Mouse (Mus musculus): ENCODE measurements around the gene Atxn7l1.

Atxn7l1 gene

DNA sequence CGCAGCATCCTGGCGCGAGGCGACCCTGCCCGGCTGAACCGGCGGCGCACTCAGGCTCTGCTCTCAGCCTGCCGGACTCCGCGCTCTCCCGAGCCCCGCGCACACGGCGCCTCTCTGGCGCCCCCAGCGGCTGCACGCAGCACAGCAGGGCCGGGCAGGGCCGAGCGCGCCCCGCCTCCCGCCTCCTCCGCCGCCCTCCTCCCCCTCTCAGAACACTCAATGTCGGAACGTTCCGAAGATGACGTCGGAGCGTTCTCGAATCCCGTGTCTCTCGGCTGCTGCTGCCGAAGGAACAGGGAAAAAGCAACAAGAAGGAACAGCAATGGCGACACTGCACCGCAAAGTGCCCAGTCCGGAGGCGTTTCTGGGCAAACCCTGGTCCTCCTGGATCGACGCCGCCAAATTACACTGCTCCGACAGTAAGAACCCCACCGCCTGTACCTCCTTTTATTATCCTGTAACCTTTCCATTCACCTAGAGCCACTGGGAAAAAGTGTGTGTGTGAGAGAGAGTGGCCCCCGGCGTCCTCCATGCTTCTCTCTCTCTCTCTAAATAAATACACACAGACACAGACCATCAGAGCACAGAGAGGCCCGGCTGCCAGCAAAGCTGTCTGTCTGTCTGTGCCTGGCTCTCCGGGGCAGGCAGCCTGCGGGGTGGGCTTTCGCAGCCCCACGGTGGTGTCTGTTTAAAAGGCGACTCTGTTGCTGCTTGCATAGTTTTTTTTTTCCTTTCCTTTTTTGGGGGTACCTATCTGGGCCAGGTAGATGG is at the start of gene Atxn7l1:
Gene Atxn7l1 (plus strand): TSS at position 197 of the 771 bp plus-strand sequence.
- peak; percentile 85 for DNase-seq (ENCODE audit: low read depth)

DNA sequence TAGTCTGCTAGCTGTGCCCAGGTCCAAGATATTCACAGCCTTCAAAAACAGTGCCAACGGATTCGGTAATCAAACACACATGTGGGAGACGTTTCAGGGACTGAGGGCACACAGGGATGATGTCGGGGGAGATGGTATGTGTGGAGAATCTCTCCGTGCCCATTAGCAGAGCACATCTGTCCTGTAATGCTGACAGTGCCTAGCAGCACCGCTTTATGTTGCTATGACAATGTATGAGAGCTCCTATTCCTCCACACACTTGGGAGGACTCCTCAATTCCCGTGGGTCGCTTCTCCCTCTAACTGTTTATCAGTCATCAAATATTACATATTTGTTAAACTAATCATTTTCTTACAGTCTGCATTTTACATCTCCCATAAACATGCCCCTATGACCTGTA is 45.9 kb upstream of the Atxn7l1 start:
- DNase-seq (ENCODE audit: low read depth) = no peak

GRCm38 (mm10) chr12:33102342-33103115 is 45.0 kb upstream of the Atxn7l1 start:
- no peak for DNase-seq (ENCODE audit: low read depth)

DNA sequence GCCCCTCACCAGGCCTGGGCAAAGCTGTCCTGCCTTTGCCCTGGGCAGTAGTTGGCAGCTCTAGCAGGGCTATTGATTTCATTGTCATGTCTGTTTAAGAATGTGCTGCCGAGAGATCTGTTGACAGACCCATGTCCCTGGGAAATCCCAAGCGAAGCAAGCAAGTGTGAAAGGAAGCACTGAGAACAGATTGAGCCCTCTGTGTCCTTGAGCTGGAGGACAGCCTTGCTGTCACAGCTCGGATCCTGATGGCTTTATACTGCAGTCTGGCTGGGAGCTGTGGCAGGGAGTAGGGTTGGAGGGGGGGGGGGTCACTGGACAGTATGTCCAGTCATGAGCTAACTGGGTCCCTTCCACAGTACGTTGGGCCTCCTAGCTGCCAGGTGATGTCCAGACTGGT is 41.8 kb upstream of the Atxn7l1 start:
- DNase-seq (ENCODE audit: low read depth) = no peak

- DNase-seq (ENCODE audit: low read depth) = no peak
Observed at GRCm38 (mm10) chr12:33106438-33107167, 40.9 kb upstream of the Atxn7l1 start.

DNA sequence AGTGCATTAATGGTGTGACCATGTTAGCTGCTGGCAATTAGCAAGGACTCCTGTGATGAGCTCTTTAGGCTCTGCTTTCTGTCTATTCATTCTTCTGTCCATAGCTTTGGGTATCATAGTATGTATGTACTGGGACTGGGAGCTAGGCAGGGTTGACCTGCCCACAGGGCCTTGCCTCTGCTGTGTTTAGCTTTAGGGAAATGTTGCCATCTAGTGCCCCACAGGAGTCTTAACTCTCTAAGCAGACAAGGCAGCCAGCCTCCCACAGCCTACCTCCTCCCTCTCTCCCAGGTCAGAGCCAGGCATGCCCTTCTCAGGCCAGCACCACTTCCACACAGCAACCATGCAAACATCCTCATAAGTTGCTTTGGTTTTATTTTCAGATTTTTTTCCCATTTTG is 38.0 kb upstream of the Atxn7l1 start:
- DNase-seq (ENCODE audit: low read depth) = peak; percentile 51

DNA sequence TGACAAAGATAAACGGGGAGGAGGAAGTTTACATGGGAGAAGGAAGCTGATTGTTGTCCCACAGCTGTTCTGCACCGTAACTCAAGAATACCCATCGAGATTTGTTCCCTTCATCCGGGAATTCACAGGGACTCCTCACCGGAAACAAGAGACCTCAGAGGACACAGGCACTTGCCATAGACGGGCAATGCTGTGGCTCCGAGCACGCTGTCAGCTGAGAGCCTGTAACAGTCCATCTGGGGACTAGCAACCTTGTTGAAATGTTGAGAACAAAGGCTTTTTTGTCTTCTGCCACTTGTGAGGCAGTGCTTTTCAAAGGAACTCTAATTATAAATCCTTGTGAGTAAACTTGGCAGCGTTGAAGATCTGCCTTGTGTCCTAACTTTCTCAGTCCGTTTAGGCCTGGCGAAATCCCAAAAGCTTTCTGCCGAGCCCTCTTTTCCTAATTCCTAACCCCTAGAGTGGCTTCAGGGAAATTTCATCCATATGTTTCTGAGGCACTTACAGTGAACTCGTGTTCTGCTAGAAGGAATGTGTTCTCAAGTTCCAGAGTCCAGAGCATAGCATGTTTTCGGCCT is 36.5 kb upstream of the Atxn7l1 start:
- DNase-seq (ENCODE audit: low read depth) = peak; percentile 64

DNA sequence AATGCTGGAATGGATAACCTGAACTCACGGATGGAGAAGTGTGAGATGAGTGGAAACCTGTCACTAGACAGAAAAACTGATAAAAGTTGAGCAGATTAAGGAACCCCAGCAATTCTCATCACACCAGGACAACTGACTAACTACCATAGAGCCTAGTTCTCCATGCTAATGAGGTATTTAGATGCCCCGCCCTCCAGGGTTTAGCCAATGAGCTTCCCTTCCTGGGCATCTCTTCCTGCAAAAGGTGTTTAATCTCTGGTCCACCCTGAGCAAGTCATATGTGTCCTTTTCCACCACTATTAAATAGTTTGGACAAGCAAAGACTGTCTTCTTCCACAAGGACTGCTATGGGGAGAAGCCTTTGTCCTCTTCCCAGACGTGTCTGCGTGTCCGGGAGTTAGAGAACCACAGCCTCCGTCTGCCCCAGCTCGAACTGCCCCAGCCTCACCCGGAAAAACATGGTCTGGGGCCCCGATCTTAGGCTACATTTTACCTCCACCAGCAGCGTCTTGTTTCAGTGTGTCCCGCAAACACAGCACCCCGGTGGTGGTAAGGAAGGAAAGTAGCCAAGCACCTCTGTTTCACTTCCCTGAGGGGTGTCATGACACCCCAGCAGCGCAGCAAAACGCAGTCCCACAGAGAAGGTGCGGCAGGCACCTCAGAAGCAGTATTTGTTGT is 28.7 kb upstream of the Atxn7l1 start:
- no peak for DNase-seq (ENCODE audit: low read depth)

- DNase-seq (ENCODE audit: low read depth) = no peak
Observed at GRCm38 (mm10) chr12:33125594-33126227, 21.8 kb upstream of the Atxn7l1 start.

DNA sequence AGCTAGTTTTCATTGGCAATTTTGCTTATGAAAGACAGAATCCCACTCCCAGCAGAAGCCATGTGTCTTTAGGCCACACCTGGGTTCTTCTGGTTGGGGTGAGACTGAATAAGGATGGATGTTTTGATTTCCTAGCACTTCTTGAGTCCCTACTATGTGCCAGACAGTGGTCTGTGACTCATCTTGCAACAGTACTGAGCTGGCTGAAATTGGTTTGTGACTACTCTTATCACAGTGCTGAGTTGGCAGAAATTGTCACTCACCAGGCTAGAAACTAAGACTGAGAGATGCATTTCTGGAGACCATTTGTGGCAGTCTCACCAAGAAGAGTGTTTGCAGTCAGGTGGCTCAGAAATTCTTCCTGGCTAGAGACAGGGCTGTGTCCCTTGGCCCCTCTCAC is 21.2 kb upstream of the Atxn7l1 start:
- DNase-seq (ENCODE audit: low read depth) = no peak

GRCm38 (mm10) chr12:33128121-33128520 is 19.4 kb upstream of the Atxn7l1 start:
- DNase-seq (ENCODE audit: low read depth) = no peak

GRCm38 (mm10) chr12:33128702-33129101 is 18.8 kb upstream of the Atxn7l1 start:
- no peak for DNase-seq (ENCODE audit: low read depth)

GRCm38 (mm10) chr12:33129410-33129809 is 18.1 kb upstream of the Atxn7l1 start:
- DNase-seq (ENCODE audit: low read depth) = no peak

DNA sequence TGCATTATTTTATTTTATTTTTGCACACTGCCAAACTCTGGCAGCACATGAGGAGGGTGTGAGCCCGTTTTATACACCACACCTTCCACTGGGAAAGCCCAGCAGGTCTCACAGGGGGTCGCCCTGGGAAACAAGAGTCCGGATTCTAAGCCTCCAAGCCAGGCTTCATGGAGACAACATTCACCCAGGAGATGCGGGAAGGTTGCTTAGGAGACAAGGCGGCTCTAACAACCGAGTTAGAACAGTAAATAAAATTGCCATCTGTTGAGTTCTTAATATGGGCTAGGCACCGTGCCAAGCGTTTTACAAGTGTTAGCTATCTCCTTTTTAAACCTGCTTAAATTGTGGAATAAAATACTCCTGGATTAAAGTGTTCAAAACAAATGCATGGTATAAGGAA is 17.1 kb upstream of the Atxn7l1 start:
- no peak for DNase-seq (ENCODE audit: low read depth)

DNA sequence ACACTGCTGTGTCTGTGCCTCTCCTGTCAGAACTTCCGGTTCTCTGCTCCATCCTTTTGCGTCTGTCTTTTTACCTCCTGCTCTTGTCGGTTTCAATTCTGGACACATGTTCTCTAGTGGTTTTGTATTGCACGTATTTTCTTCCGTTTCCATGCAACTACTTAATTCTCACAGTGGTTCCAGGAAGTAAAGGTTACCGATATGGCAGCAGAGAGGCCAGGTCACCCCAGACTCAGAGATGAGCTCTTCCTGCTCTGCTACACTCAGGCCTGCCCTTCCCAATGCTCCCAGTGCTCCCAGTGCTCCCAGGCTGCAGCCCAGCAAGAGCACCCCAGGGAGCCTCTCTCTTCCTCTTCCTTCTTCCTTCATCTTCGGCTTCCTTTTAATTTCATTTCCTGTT is 15.7 kb upstream of the Atxn7l1 start:
- DNase-seq (ENCODE audit: low read depth) = no peak

- no peak for DNase-seq (ENCODE audit: low read depth)
Observed at GRCm38 (mm10) chr12:33137857-33138256, 9.6 kb upstream of the Atxn7l1 start.

DNA sequence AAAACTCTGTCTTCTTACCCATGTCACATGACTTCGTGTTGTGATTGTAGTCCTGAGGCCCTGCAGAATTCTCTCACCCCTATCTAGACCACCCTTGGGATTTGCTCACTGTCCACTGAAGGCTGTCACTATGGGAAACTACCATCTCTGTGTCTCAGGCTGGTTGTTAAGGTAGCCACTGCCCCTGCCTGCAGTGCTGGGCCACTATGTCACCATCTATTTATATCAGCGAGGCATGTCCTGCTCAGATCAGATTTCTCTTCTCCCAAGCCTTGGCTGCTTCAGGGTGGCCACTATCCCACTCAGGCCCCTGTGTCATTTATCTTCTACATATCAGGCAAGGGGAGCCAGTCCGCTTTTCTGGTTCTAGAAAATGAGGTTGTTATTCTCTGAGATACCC is 8.4 kb upstream of the Atxn7l1 start:
- DNase-seq (ENCODE audit: low read depth) = no peak

DNA sequence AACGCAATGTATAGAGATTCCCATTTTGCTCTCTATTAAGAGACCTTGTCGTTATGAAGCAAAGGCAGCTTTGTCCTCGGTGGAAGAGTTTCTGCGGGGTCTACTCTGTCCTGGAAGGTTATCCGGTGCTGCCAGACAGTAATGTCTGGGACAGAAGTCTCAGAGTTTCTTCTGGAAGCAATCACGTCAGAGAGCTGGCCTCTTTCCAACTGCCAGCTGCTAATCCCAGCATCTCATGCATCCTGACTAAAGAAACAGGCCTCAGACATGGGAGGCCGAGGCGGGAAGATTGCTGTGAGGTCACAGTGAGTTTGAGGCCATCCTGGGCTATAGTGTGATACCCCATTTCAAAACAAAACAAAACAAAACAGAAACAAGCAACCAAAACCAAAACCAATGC is 3.0 kb upstream of the Atxn7l1 start:
- no peak for DNase-seq (ENCODE audit: low read depth)

DNA sequence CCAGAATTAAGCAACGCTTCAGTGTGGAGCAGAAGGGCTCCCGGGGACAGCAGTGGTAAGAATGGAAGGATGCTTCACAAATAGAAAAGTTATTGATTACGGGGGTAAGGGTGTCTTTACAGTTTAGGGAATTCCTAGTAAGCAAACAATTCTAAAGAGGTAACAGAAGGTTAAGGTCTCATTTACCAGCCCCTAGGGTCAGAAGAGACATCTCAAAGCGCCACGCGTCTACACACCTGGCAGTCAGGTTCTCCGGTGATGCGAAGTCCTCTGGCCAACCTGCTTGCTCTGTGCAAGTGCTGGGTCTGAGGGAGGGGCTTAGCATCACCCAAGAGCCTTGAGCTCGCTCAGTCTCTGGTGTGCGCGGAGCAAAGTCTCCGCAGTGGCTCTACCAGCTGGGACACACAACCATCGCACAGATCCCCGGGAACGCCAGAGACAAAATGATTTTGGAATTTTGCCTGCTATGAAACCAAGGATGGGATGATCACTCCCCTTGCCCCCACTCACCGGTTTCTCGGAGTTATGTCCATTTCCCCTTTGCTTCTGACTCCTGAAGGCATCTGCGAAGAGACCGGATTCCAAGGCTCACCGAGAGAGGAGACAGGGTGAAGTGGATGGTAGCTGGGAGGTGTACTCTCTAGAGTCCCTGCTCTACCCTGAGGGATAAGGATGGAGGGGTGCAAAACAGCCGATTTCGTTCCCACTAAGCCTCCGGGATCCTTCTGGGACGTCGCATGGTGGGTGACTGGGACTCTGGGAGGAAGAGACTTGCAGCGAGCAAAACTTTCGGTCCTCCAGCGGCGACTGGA is 665 bp upstream of the Atxn7l1 start:
- DNase-seq (ENCODE audit: low read depth) = no peak

- no peak for DNase-seq (ENCODE audit: low read depth)
Observed at GRCm38 (mm10) chr12:33149544-33150190, 2.2 kb downstream of the Atxn7l1 start.

Measured in fibroblast of lung, adult 2 months (primary cell).